Mouse (Mus musculus): Measurements from ENCODE around the gene Kcnk12. TPM values are rescaled to one million over a fixed set of nuclear protein-coding genes. Genes with fewer than 3 reads are reported as not detected.

Gene Kcnk12
- polyA plus RNA-seq (2012; fragmentation: generic; extraction: Trizol) = under 1 TPM in 1 of 2 experiments, not detected in 1; 0.01 TPM

GRCm38 (mm10) chr17:87797688-87798291 lies at the start of gene Kcnk12:
Gene Kcnk12, minus strand, starts transcription at chr17:87797994.

Other genes with a start within 250 kb of the Kcnk12 start
- not detected for gene Epcam, start 162.0 kb downstream of the Kcnk12 start, polyA plus RNA-seq (2012; fragmentation: generic; extraction: Trizol)
- gene Msh2, start 125.7 kb downstream of the Kcnk12 start, polyA plus RNA-seq (2012; fragmentation: generic; extraction: Trizol) = 10 to 100 TPM in 1 of 2 experiments, 1 to 10 TPM in 1; 3.2 to 12.9 TPM
- gene Rpl36-ps4, start 123.0 kb upstream of the Kcnk12 start, polyA plus RNA-seq (2012; fragmentation: generic; extraction: Trizol) = not detected
- 10 to 100 TPM in 1 of 2 experiments, 1 to 10 TPM in 1; 4.7 to 11.7 TPM for gene Msh6, start 177.1 kb upstream of the Kcnk12 start, polyA plus RNA-seq (2012; fragmentation: generic; extraction: Trizol)

Data from C3H10T1/2 (cell line).